Mouse (Mus musculus) heart, adult 2 months (tissue): Measurements from ENCODE around the gene Rrp7a. TPM values are rescaled to one million over a fixed set of nuclear protein-coding genes. Genes with fewer than 3 reads are reported as not detected.
A peak's percentile ranks its signal among the peaks of the same experiment; 100 is the strongest.

Experiments used
- DNase-seq, 2 experiments: peaks; one replicate each; pipeline ENCODE4 v3.0.0; 2021
- H3K27ac ChIP-seq: fragments of 200-600 bp; 2 replicates; pipeline ENCODE4 v1.8.1; 2022
- H3K27me3 ChIP-seq: fragments of 200-500 bp; 2 replicates; pipeline ENCODE4 v1.6.1; 2012; ENCODE audit warnings: mild to moderate bottlenecking, low read length, inconsistent platforms, mixed read lengths; ENCODE audit not compliant: control insufficient read depth, insufficient read depth
- H3K36me3 ChIP-seq: fragments of 200-500 bp; 2 replicates; pipeline ENCODE4 v1.6.1; 2012; ENCODE audit warnings: low read length, inconsistent platforms; ENCODE audit not compliant: control insufficient read depth, insufficient read depth
- H3K4me1 ChIP-seq: fragments of 200-500 bp; 2 replicates; pipeline ENCODE4 v1.6.1; 2011; ENCODE audit warnings: low read length; ENCODE audit not compliant: control insufficient read depth, insufficient read depth
- H3K4me3 ChIP-seq: fragments of 200-600 bp; 2 replicates; pipeline ENCODE4 v1.8.1; 2022
- H3K79me2 ChIP-seq: fragments of 200-500 bp; replicated peaks from 2 replicates; pipeline ENCODE4 v1.6.1; 2012; ENCODE audit warnings: mild to moderate bottlenecking, inconsistent platforms, low read length, moderate library complexity, mixed read lengths; ENCODE audit not compliant: control insufficient read depth, insufficient read depth
- H3K9ac ChIP-seq: fragments of 200-500 bp; 2 replicates; pipeline ENCODE4 v1.6.1; 2012; ENCODE audit warnings: low read depth, mild to moderate bottlenecking, control low read depth, inconsistent platforms, low read length, mixed read lengths
- CTCF ChIP-seq: fragments of 200-600 bp; IDR thresholded peaks from 2 replicates; pipeline ENCODE4 v1.8.1; 2022; ENCODE audit warnings: antibody characterized with exemption, mild to moderate bottlenecking, moderate library complexity
- EP300 ChIP-seq: fragments of 200-500 bp; IDR thresholded peaks from 2 replicates; pipeline ENCODE4 v1.6.1; 2011; ENCODE audit warnings: low read depth, low read length, control low read depth; ENCODE audit not compliant: insufficient read depth
- POLR2A ChIP-seq: fragments of 200-500 bp; IDR thresholded peaks from 2 replicates; pipeline ENCODE4 v1.6.1; 2011; ENCODE audit warnings: mild to moderate bottlenecking, low read depth, low read length, control low read depth; ENCODE audit not compliant: insufficient read depth
- WGBS: fragments of 180-500 bp; shearing (Covaris S2); methylation state at CpG from one replicate; pipeline ENCODE4 v1.1.7; 2018; 5-methylcytosine and 5-hydroxymethylcytosine counted together
- intact Hi-C: fragments of 180-260 bp; cut with DNase I; formaldehyde crosslinking; loops from one replicate; pipeline ENCODE4 v1.15.1; 2025
- long read RNA-seq: library from polyadenylated mRNA; stranded (forward); transcript quantifications from one replicate; pipeline ENCODE4 v2.0.0, GENCODE M21; 2021
- polyA plus RNA-seq: library from polyadenylated mRNA; depleted of rRNA; stranded (reverse); fragments of >200 nt; gene quantifications from 2 replicates; pipeline ENCODE4 v1.2.3, GENCODE M21; 2012; rRNA removed
- total RNA-seq, 2 experiments: library from RNA; stranded (reverse); gene quantifications; 2 replicates each; pipeline ENCODE4 v1.2.3; 2021

The Rrp7a gene
- total RNA-seq: 10 to 100 TPM; 39.9 to 40.9 TPM
- polyA plus RNA-seq: 60.0 and 62.0 TPM in 2 replicates
- long read RNA-seq, full-length matches to known transcripts: 45 of 48 reads
- long read RNA-seq, partial matches to known transcripts: 1 of 48 reads
- long read RNA-seq, other reads (novel, unspliced or antisense): 2 of 48 reads

DNA sequence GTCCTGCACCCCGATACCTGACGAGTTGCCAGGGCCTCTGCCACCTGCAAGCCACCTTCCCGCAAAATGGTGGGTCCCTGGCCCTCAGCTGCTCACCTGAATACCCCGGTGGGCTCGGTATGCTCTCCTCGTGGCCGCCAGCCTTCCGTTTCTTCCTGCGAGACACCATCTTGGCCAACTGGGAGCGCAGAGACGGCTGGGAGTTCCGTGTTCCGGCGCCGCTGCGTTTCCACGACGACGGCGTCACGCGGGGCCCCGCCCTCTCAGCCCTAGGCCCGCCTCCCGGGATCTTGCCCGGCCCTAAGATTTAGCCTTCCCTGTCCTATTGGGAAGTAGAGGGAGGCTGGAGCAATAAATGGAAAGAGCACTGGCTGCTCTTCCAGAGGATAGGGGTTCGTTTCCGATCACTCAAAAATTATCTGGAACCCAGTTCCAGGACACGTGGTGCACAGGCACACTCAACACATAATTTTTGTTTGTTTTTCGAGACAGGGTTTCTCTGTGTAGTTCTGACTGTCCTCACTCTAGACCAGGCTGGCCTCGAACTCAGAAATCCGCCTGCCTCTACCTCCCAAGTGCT is at the start of gene Rrp7a:
Rrp7a (minus strand) TSS at position 236 of the 580 bp plus-strand sequence.
- Histone ChIP-seq H3K36me3 (no peaks in the 10 kb centered on the region), H3K27me3 (no peaks in the 10 kb centered on the region), H3K9ac (peak within 1 kb of the TSS; percentile 84), H3K27ac (peak within 1 kb of the TSS; percentile 74), H3K4me1 (no peaks in the 10 kb centered on the region), H3K4me3 (peak within 1 kb of the TSS; percentile 95), H3K79me2 (no peaks in the 10 kb centered on the region)
- peak; percentile 94 to 98 for DNase-seq
- TF ChIP-seq EP300: 0 out of 2 replicates have a peak, but pooled peaks have one; percentile 29
- no peak for TF ChIP-seq CTCF
- TF ChIP-seq POLR2A: peak; percentile 79
- 6% methylated on average over 32 of the region's 32 CpGs for WGBS
- intact Hi-C loops: loop anchor here (1.0 kb wide), 1 partner anchor 27 kb away; the partner anchor contains the start of gene Poldip3

DNA sequence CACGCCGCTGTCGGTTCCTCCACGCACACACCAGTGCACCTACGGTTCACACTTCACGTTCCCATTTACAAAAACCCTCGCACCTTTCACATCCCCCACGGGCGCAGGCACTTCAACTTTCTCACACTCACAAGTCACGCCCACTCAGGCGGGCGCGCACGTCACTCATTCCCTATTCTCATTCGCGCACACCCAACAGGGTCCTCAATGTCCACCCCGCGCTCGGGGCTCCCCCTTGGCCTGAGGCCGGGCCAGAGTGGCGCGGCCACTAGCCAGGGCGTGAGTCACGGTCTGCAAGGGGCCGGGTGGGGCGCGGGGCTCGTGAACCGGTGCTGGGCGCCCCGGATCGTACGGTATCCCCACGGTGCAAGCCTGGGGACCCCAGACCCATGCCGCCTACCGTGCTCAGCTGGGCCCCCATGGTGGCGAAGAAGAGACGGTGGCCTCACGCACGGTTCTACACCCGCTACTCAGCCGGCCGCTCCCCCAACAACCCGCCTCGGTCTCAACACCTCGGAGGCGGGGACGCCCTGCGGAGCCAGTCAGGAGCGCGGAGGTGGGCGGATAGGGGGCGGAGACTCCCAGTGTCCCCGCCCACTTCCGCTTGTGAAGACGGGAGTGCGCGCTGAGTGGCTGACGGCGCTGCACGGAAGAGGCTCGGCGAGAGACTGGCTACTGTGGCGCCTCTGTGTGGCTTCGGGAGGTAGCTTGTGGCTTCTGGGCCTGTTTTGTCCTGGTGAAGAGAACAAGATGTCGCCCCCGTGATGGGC is 49.3 kb upstream of the Rrp7a start:
- no peaks in the 10 kb centered on the region for H3K27me3 ChIP-seq
- peak; percentile 93 for TF ChIP-seq POLR2A
- peak; percentile 73 for TF ChIP-seq CTCF
- TF ChIP-seq EP300: no peak
- DNase-seq: peak; percentile 97 to 99
- peak overlapping the region; percentile 96 for H3K27ac ChIP-seq
- peaks cover 19% of the 10 kb centered on the region for H3K4me1 ChIP-seq
- peak overlapping the region; percentile 77 for H3K9ac ChIP-seq
- WGBS: under 1% methylated on average over 67 of the region's 67 CpGs
- H3K79me2 ChIP-seq: no peaks in the 10 kb centered on the region
- H3K4me3 ChIP-seq: peak overlapping the region; percentile 92
- no peaks in the 10 kb centered on the region for H3K36me3 ChIP-seq
- intact Hi-C loops: loop anchor here (1.0 to 5.0 kb wide), 2 partner anchors 23 to 35 kb away; partner anchors contain the start of gene Poldip3

DNA sequence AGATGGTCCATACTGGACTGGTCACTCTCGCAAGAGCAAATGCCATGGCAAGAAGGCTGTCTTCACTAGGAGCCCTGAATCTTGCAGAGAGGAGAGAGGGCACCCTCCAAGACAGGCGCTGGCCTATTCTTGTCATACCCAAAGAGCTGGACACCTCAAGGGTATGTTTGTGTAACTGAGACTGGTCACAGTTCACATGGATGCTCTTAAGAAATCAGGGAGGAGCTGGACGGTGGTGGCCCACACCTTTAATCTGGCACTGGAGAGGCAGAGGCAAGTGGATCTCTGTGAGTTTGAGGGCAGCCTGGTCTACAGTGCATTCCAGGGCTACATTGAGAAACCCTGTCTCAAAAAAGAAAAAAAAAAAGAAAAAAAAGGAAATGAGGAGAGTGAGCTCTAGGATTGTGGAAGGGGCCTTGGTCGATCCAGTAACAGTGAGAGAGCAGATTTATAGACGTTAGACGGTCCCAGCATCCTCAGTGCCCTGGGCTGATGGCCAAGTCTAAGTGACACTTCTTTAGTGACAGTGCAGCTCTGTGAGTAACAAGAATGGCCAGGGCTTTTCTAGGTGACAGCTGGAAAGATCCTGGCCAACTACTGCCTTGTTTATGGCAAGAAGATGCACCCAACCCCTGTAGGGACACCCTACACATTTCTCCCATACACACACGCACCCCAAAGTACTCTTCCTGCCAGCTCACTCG is 48.5 kb upstream of the Rrp7a start:
- no peak for DNase-seq
- peak overlapping the region; percentile 77 for H3K9ac ChIP-seq

DNA sequence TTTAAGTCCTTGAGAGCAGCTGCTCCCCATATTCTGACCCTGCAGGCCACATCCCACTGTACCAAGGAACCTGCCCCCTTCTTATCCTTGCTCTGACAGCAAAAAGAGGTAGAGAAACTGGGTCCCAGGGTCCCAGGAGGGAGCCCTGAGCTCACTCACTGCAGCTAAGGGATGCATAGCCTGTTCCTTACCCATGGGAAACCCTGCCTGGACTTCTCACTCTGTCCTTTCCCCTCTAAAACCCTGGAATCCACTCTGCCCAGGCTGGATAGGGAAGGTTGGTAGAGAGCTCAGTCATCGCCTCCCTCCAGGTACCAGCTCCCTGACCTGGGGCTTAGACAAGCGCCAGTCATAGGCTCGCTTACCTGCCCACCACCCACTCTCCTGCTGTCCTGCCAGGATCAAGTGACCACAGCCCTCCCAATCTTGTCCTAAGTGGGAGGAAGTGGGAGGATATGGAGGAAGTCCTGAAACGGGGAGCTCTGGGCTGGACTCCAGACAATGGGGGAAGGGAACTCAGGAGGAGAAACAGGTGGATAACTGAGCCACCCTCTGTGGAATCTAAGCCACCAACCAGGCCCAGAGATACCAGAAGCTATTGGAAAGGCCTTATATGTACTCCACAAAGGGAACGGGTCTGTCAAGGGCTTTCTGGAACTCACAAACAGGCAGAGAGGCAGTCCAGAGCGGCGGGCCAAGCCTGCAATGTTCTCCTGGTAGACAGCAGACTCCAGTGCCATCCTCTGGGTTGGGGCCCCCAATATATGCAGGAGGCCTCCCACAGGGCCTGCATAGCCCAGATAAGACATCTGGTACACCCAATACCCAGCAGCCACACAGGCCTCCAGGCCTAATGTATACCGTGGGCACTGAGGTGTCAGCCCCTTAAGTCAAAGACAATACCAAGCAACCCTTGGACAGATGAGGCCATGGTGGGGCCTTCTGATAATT is 47.4 kb upstream of the Rrp7a start:
- H3K4me1 ChIP-seq: peaks cover 31% of the 10 kb centered on the region
- intact Hi-C loops: loop anchor here (5.0 kb wide), 1 partner anchor 37 kb away; no protein-coding TSS in a partner anchor
- H3K27ac ChIP-seq: peak overlapping the region; percentile 96
- WGBS: 54% methylated on average over 8 of the region's 8 CpGs
- H3K4me3 ChIP-seq: peak overlapping the region; percentile 53
- H3K36me3 ChIP-seq: peaks cover 3% of the 10 kb centered on the region
- no peaks in the 10 kb centered on the region for H3K27me3 ChIP-seq
- H3K79me2 ChIP-seq: no peaks in the 10 kb centered on the region
- peak overlapping the region; percentile 60 for H3K9ac ChIP-seq
- DNase-seq: peak; percentile 74 to 75
- peak; percentile 82 for TF ChIP-seq EP300
- TF ChIP-seq POLR2A: peak; percentile 92
- no peak for TF ChIP-seq CTCF

More for the DNA sequence above, 48.5 kb upstream of the Rrp7a start:
- 32% methylated on average over 8 of the region's 8 CpGs for WGBS
- H3K4me1 ChIP-seq: peaks cover 26% of the 10 kb centered on the region
- intact Hi-C loops: loop anchor here (5.0 kb wide), 1 partner anchor 36 kb away; no protein-coding TSS in a partner anchor
- no peak for TF ChIP-seq CTCF
- no peak for TF ChIP-seq EP300
- no peak for TF ChIP-seq POLR2A
- H3K36me3 ChIP-seq: no peaks in the 10 kb centered on the region
- H3K27ac ChIP-seq: peak overlapping the region; percentile 96
- no peaks in the 10 kb centered on the region for H3K27me3 ChIP-seq
- no peaks in the 10 kb centered on the region for H3K79me2 ChIP-seq
- peak overlapping the region; percentile 92 for H3K4me3 ChIP-seq
